Mouse (Mus musculus) liver, postnatal 0 days (tissue): ENCODE data around the gene Afdn.

Experiments
- CTCF ChIP-seq: sonication (generic); IDR thresholded peaks from 2 replicates; pipeline ENCODE4 v1.5.1; 2016; ENCODE audit warnings: antibody characterized with exemption, low read depth
- EP300 ChIP-seq: IDR thresholded peaks from 2 replicates; pipeline ENCODE4 v1.6.1; 2016; ENCODE audit warnings: antibody characterized with exemption, low read depth, mild to moderate bottlenecking

DNA sequence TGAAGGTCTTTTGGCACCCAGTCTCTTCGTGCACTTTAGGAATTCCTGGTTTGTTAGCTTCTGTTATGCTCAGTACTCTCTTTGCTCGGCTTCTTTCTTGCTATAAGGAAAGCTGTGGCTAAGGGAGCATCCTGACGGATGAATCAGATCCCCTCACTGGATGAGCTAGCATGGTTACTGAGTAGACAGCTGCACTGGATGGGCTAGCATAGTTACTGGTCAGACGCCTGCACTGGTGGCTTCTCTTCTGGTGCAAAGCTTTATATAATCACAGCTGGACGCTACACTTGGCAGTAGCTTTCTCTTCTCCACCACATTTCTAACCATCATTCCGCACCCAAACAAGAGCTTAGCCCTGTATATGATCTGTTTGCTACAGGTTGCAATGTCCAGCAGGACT lies 5.4 kb upstream of the Afdn start:
- TF ChIP-seq CTCF (no peak), EP300 (no peak)
